Mouse (Mus musculus) ES-E14 (cell line): ENCODE results near the gene Bend4. TPM values are rescaled to one million over a fixed set of nuclear protein-coding genes. Genes with fewer than 3 reads are reported as not detected.
A peak's percentile ranks its signal among the peaks of the same experiment; 100 is the strongest.

ENCODE experiments used
- DNase-seq: peaks from one replicate; pipeline ENCODE4 v3.0.0-alpha.2; 2013; ENCODE audit warnings: low read depth, low spot score
- H3K27ac ChIP-seq: 2 replicates; pipeline ENCODE4 v1.5.1; 2012; ENCODE audit warnings: low read depth, mild to moderate bottlenecking, low read length, moderate library complexity, mixed read lengths; ENCODE audit not compliant: poor library complexity, insufficient read depth, severe bottlenecking
- H3K36me3 ChIP-seq: 2 replicates; pipeline ENCODE4 v1.6.1; 2012; ENCODE audit warnings: mild to moderate bottlenecking, low read length, moderate library complexity, mixed read lengths; ENCODE audit not compliant: control insufficient read depth, poor library complexity, insufficient read depth, severe bottlenecking
- H3K4me1 ChIP-seq, 2 experiments: fragments of 150-350 bp in 1 of 2; sonication (generic) in 1 of 2; 2 replicates each; pipeline ENCODE4 v1.6.1; 2012; ENCODE audit warnings: low read length in 2 of 2, mild to moderate bottlenecking in 1 of 2, mixed read lengths in 1 of 2; ENCODE audit not compliant: control insufficient read depth in 2 of 2, insufficient read depth in 2 of 2, poor library complexity in 1 of 2
- H3K4me3 ChIP-seq, 2 experiments: fragments of 150-350 bp in 1 of 2; sonication (generic) in 1 of 2; 2 replicates each; pipeline ENCODE4 v1.5.1; 2012; ENCODE audit warnings: low read length in 2 of 2, low read depth in 1 of 2, mild to moderate bottlenecking in 1 of 2, mixed read lengths in 1 of 2; ENCODE audit not compliant: insufficient read depth in 1 of 2, poor library complexity in 1 of 2, severe bottlenecking in 1 of 2
- H3K9ac ChIP-seq: 2 replicates; pipeline ENCODE4 v1.6.1; 2012; ENCODE audit warnings: low read depth, mild to moderate bottlenecking, low read length, mixed read lengths; ENCODE audit not compliant: poor library complexity, insufficient read depth, severe bottlenecking
- H3K9me3 ChIP-seq: fragments of 150-350 bp; sonication (generic); 2 replicates; pipeline ENCODE4 v1.6.1; 2012; ENCODE audit warnings: low read depth, mild to moderate bottlenecking, low read length; ENCODE audit not compliant: control insufficient read depth, insufficient read depth
- CHD2 ChIP-seq: IDR thresholded peaks from 2 replicates; pipeline ENCODE4 v1.6.1; 2014; ENCODE audit warnings: mild to moderate bottlenecking, low read depth, low read length, inconsistent platforms
- HCFC1 ChIP-seq: IDR thresholded peaks from 2 replicates; pipeline ENCODE4 v1.6.1; 2012; ENCODE audit warnings: low read length, inconsistent platforms, borderline replicate concordance; ENCODE audit not compliant: insufficient read depth
- MAFK ChIP-seq: IDR thresholded peaks from 2 replicates; pipeline ENCODE4 v1.6.1; 2014; ENCODE audit warnings: mild to moderate bottlenecking, low read depth, low read length, inconsistent platforms; ENCODE audit not compliant: insufficient read depth
- ZC3H11A ChIP-seq: IDR thresholded peaks from 2 replicates; pipeline ENCODE4 v1.6.1; 2012; ENCODE audit warnings: low read depth, mild to moderate bottlenecking, inconsistent platforms, low read length, borderline replicate concordance
- ZNF384 ChIP-seq: IDR thresholded peaks from 2 replicates; pipeline ENCODE4 v1.6.1; 2012; ENCODE audit warnings: low read depth, low read length, inconsistent platforms
- in situ Hi-C, 2 experiments: fragments of 600-800 bp; cut with MboI; formaldehyde crosslinking; loops; one replicate each; pipeline ENCODE4 v1.15.1; 2025; ENCODE audit warnings: low sequenced_read_pairs in 2 of 2, inconsistent platforms in 1 of 2; ENCODE audit not compliant: unreplicated experiment in 2 of 2
- total RNA-seq: library from RNA; depleted of rRNA; stranded (reverse); fragments of 300-350 nt; gene quantifications from 2 replicates; pipeline ENCODE4 v1.2.3, GENCODE M21; 2012; rRNA removed

The Bend4 gene
- 18.4 and 28.6 TPM in 2 replicates for total RNA-seq

GRCm38 (mm10) chr5:67427443-67428360, at the start of gene Bend4:
Bend4 (minus strand) TSS chr5:67428310.
- peaks cover 0 to 5% of the 10 kb centered on the region in 2 experiments; a peak in 2 of 4 replicates for H3K4me1 ChIP-seq
- no peaks in the 10 kb centered on the region for H3K9me3 ChIP-seq
- TF ChIP-seq MAFK (no peak), CHD2 (peak; percentile 24; the same call in 1 of the 2 replicates)
- H3K4me3 ChIP-seq = peak within 1 kb of the TSS; percentile 77 to 97
- H3K27ac ChIP-seq = peak within 1 kb of the TSS; percentile 76
- DNase-seq = peak; percentile 87
- H3K9ac ChIP-seq = peak within 1 kb of the TSS; percentile 92
- no peaks in the 10 kb centered on the region for H3K36me3 ChIP-seq
- in situ Hi-C loops = no loop called here

- in situ Hi-C loops = no loop called here
- Histone ChIP-seq H3K9ac (no peak overlapping the region), H3K9me3 (no peaks in the 10 kb centered on the region), H3K27ac (no peak overlapping the region), H3K36me3 (peaks cover 5% of the 10 kb centered on the region; the same call in 1 of the 2 replicates), H3K4me1 (no peaks in the 10 kb centered on the region), H3K4me3 (no peak overlapping the region)
- TF ChIP-seq ZC3H11A (no peak), CHD2 (no peak), ZNF384 (no peak), HCFC1 (no peak), MAFK (no peak)
- DNase-seq = no peak
These were observed 45.6 kb upstream of the Bend4 start for GRCm38 (mm10) chr5:67473723-67474122.

GRCm38 (mm10) chr5:67473094-67473493, 45.0 kb upstream of the Bend4 start:
- Histone ChIP-seq H3K9ac (no peak overlapping the region), H3K36me3 (peaks cover 5% of the 10 kb centered on the region; the same call in 1 of the 2 replicates), H3K4me3 (no peak overlapping the region), H3K27ac (no peak overlapping the region), H3K9me3 (no peaks in the 10 kb centered on the region), H3K4me1 (no peaks in the 10 kb centered on the region)
- no peak for DNase-seq
- in situ Hi-C loops = no loop called here
- no peak for TF ChIP-seq ZC3H11A
- no peak for TF ChIP-seq HCFC1
- TF ChIP-seq MAFK = no peak
- TF ChIP-seq ZNF384 = no peak
- TF ChIP-seq CHD2 = no peak

GRCm38 (mm10) chr5:67466866-67467530, 38.9 kb upstream of the Bend4 start:
- 0 out of 4 replicates have a peak, but pooled peaks cover 0 to 1% of the 10 kb centered on the region in 2 experiments for H3K4me1 ChIP-seq
- no peak overlapping the region for H3K4me3 ChIP-seq
- DNase-seq = no peak
- TF ChIP-seq ZC3H11A = no peak
- no peak for TF ChIP-seq MAFK
- no peak overlapping the region for H3K27ac ChIP-seq
- H3K9ac ChIP-seq = no peak overlapping the region
- H3K9me3 ChIP-seq = no peaks in the 10 kb centered on the region
- in situ Hi-C loops = no loop called here
- peaks cover 12% of the 10 kb centered on the region for H3K36me3 ChIP-seq
